Mouse (Mus musculus): ENCODE measurements around the gene Ggn.

- TF ChIP-seq POLR2A (IDR thresholded peaks at IDR 0.05; ENCODE audit: borderline replicate concordance, insufficient read depth, low read length) (no peak), CTCF (IDR thresholded peaks at IDR 0.05; ENCODE audit: borderline replicate concordance, insufficient read depth, low read depth, low read length) (no peak)
Measured at GRCm38 (mm10) chr7:29144006-29144405, 26.0 kb upstream of the Ggn start.
